Comparison of ENCODE assay signal across 18 mouse cellular contexts in the genomic region with DNA sequence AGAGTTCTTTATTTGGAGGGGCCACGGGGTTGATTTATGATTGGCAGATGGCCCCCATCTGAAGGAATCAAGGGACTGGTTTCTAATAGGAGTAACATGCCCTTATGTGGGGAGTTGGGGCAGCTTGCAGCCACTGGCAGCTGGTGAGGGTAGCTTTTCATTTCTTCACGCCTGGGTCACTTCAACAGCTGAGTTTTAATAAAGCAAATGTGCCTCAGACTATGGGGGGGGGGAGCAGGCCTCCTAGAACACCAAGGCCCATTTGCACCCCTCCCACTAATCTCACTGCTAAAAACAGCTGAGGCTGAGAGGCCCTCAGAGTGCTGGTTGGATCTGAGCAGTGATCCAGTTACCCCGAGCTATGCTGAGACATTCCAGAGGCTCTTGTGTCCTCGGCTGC. TPM values are rescaled to one million over a fixed set of nuclear protein-coding genes. Genes with fewer than 3 reads are reported as not detected.
DNase-seq lines count a peak whose midpoint lies in the region; ATAC-seq and TF ChIP-seq lines count a peak whose summit lies in the region.
"Had no signal": no experiment of that assay in that cellular context is flagged by ENCODE, and none has a peak within 500 bp of the region (broad histone marks: within the 10 kb centered on the region; RNA-seq: fewer than 3 reads in every experiment).

No protein-coding gene starts in this region.

- H3K4me2 ChIP-seq in embryonic facial prominence, embryonic 11.5 days (ENCODE audit: low read depth, low read length) = no peak overlapping the region
- no peak overlapping the region for H3K4me2 ChIP-seq in heart, embryonic 16.5 days (ENCODE audit: low read depth, low read length)
- H3K4me2 ChIP-seq in limb, embryonic 13.5 days (replicated peaks) = no peak overlapping the region
- H3K4me2 ChIP-seq: hindbrain, embryonic 14.5 days; liver, embryonic 15.5 days; stomach, embryonic 15.5 days had no signal

- no peaks in the 10 kb centered on the region for H3K9me3 ChIP-seq in embryonic facial prominence, embryonic 11.5 days (replicated peaks; ENCODE audit: control insufficient read depth, low read length)
- H3K9me3 ChIP-seq in embryonic facial prominence, embryonic 10.5 days = no peaks in the 10 kb centered on the region
- H3K9me3 ChIP-seq in heart, embryonic 16.5 days (replicated peaks; ENCODE audit: control insufficient read depth, low read length) = no peaks in the 10 kb centered on the region
- no peaks in the 10 kb centered on the region for H3K9me3 ChIP-seq in limb, embryonic 13.5 days
- H3K9me3 ChIP-seq: liver, embryonic 15.5 days; stomach, embryonic 15.5 days had no signal

- H3K36me3 ChIP-seq in embryonic facial prominence, embryonic 11.5 days (replicated peaks; ENCODE audit: control insufficient read depth, insufficient read depth, low read depth, low read length) = no peaks in the 10 kb centered on the region
- H3K36me3 ChIP-seq in embryonic facial prominence, embryonic 10.5 days (replicated peaks) = no peaks in the 10 kb centered on the region
- no peaks in the 10 kb centered on the region for H3K36me3 ChIP-seq in heart, embryonic 16.5 days (ENCODE audit: control insufficient read depth, insufficient read depth)
- no peaks in the 10 kb centered on the region for H3K36me3 ChIP-seq in limb, embryonic 13.5 days
- H3K36me3 ChIP-seq: liver, embryonic 15.5 days; stomach, embryonic 15.5 days had no signal

- H3K27me3 ChIP-seq in embryonic facial prominence, embryonic 11.5 days (ENCODE audit: control insufficient read depth, insufficient read depth, low read length) = no peaks in the 10 kb centered on the region
- H3K27me3 ChIP-seq in embryonic facial prominence, embryonic 10.5 days (replicated peaks; ENCODE audit: low read depth, poor library complexity, severe bottlenecking) = no peaks in the 10 kb centered on the region
- no peaks in the 10 kb centered on the region for H3K27me3 ChIP-seq in heart, embryonic 16.5 days (ENCODE audit: control insufficient read depth, insufficient read depth, low read length)
- H3K27me3 ChIP-seq in Patski = peaks cover 36% of the 10 kb centered on the region
- no peaks in the 10 kb centered on the region for H3K27me3 ChIP-seq in limb, embryonic 13.5 days
- H3K27me3 ChIP-seq: liver, embryonic 15.5 days; stomach, embryonic 15.5 days had no signal

- POLR2A ChIA-PET in Patski (lab: Charles Lee) = no interaction called here

- TF ChIP-seq CTCF in Patski (IDR thresholded peaks at IDR 0.05) = no peak

- H3K27ac ChIP-seq in embryonic facial prominence, embryonic 11.5 days (replicated peaks; ENCODE audit: low read depth, low read length) = no peak overlapping the region
- H3K27ac ChIP-seq in embryonic facial prominence, embryonic 10.5 days (replicated peaks) = no peak overlapping the region
- peak overlapping the region; percentile 0; the same call in 1 of the 2 replicates for H3K27ac ChIP-seq in heart, embryonic 16.5 days (ENCODE audit: low read length)
- no peak overlapping the region for H3K27ac ChIP-seq in limb, embryonic 13.5 days
- H3K27ac ChIP-seq: hindbrain, embryonic 14.5 days; liver, embryonic 15.5 days; stomach, embryonic 15.5 days had no signal

- H3K4me1 ChIP-seq in embryonic facial prominence, embryonic 11.5 days (ENCODE audit: control insufficient read depth, insufficient read depth, low read length) = no peaks in the 10 kb centered on the region
- 0 out of 2 replicates have a peak, but pooled peaks cover 3% of the 10 kb centered on the region for H3K4me1 ChIP-seq in embryonic facial prominence, embryonic 10.5 days
- H3K4me1 ChIP-seq in heart, embryonic 16.5 days (ENCODE audit: control insufficient read depth, insufficient read depth, low read length) = peaks cover 8% of the 10 kb centered on the region; the same call in 1 of the 2 replicates
- H3K4me1 ChIP-seq in limb, embryonic 13.5 days = peaks cover 6% of the 10 kb centered on the region; the same call in 1 of the 2 replicates
- H3K4me1 ChIP-seq: liver, embryonic 15.5 days; stomach, embryonic 15.5 days had no signal

- WGBS in embryonic facial prominence, embryonic 11.5 days = 53% methylated on average over 4 of the region's 4 CpGs
- WGBS in embryonic facial prominence, embryonic 10.5 days = 63% methylated on average over 4 of the region's 4 CpGs
- WGBS in heart, embryonic 16.5 days = 39% methylated on average over 4 of the region's 4 CpGs
- 38% methylated on average over 4 of the region's 4 CpGs for WGBS in limb, embryonic 13.5 days

- DNase-seq in embryonic facial prominence, embryonic 11.5 days (ENCODE audit: low spot score) = no peak
- DNase-seq in embryonic facial prominence, embryonic 10.5 days (ENCODE audit: low spot score) = no peak
- no peak for DNase-seq in heart, adult 18-20 months
- no peak for DNase-seq in Patski (ENCODE audit: low read depth, low spot score)
- DNase-seq in lung, postnatal 25 days (ENCODE audit: low spot score) = no peak
- DNase-seq in cerebellum, adult 9-11 months = no peak
- DNase-seq: adrenal gland, postnatal 14 days; cerebellum, adult 9-10 months; embryo, embryonic 11 days; kidney, postnatal 14 days; lung, postnatal 10 days had no signal

- in situ Hi-C loops in Patski (cut with MboI; ENCODE audit: low pct_unique_long_range_greater_than_20kb) = no loop called here

- H3K9ac ChIP-seq in embryonic facial prominence, embryonic 11.5 days (replicated peaks; ENCODE audit: low read length) = no peak overlapping the region
- H3K9ac ChIP-seq in heart, embryonic 16.5 days (ENCODE audit: low read length) = peak overlapping the region; percentile 13; the same call in 1 of the 2 replicates
- H3K9ac ChIP-seq in limb, embryonic 13.5 days = no peak overlapping the region
- H3K9ac ChIP-seq: hindbrain, embryonic 14.5 days; liver, embryonic 15.5 days; stomach, embryonic 15.5 days had no signal

- CTCF ChIA-PET in Patski (lab: Charles Lee) = no interaction called here

- no peak overlapping the region for H3K4me3 ChIP-seq in embryonic facial prominence, embryonic 11.5 days (ENCODE audit: low read depth, low read length)
- H3K4me3 ChIP-seq in embryonic facial prominence, embryonic 10.5 days = no peak overlapping the region
- H3K4me3 ChIP-seq in heart, embryonic 16.5 days (ENCODE audit: low read length) = no peak overlapping the region
- H3K4me3 ChIP-seq in limb, embryonic 13.5 days = no peak overlapping the region
- H3K4me3 ChIP-seq: liver, embryonic 15.5 days; stomach, embryonic 15.5 days had no signal

- ATAC-seq in embryonic facial prominence, embryonic 11.5 days (replicated peaks; ENCODE audit: insufficient number of reproducible peaks, low FRiP score, low TSS enrichment, low read depth) = peak; percentile 80; the same call in 1 of the 2 replicates
- ATAC-seq in heart, embryonic 16.5 days (replicated peaks; ENCODE audit: extremely low read depth, insufficient read depth, low FRiP score) = 0 out of 2 replicates have a peak, but pooled peaks have one; percentile 18
- ATAC-seq in Patski = peak; percentile 37
- peak; percentile 75 for ATAC-seq in limb, embryonic 13.5 days (ENCODE audit: low FRiP score, low read depth)
- ATAC-seq: intestine, postnatal 0 days had no signal

RNA-seq across cellular contexts. Expression of a gene that starts 27.6 kb away (rescaled TPM):
- polyA plus RNA-seq in embryonic facial prominence, embryonic 11.5 days (2014; fragmentation: Nextera tagmentation; extraction: Ambion mirVana) = 3.2 and 6.5 TPM in 2 replicates
- 0.21 and 0.30 TPM in 2 replicates for polyA plus RNA-seq in embryonic facial prominence, embryonic 10.5 days (2016; fragmentation: Nextera tagmentation; extraction: Ambion mirVana)
- polyA plus RNA-seq in heart, embryonic 16.5 days (2015; fragmentation: Nextera tagmentation; extraction: Ambion mirVana) = 1.5 and 4.5 TPM in 2 replicates
- under 1 TPM in 1 of 2 experiments, not detected in 1; 0.08 TPM for total RNA-seq in heart, adult 18-20 months (2021)
- 0.01 TPM for polyA plus RNA-seq in Patski (2021)
- 85.0 and 101 TPM in 2 replicates for polyA plus RNA-seq in limb, embryonic 13.5 days (2015; fragmentation: Nextera tagmentation; extraction: Ambion mirVana)
- total RNA-seq: megakaryocyte-erythroid progenitor cell, adult 5-6 weeks had no signal

RNA-seq across cellular contexts. Expression of a gene that starts 53.2 kb away (rescaled TPM):
- polyA plus RNA-seq in embryonic facial prominence, embryonic 11.5 days (2014; fragmentation: Nextera tagmentation; extraction: Ambion mirVana) = 20.6 and 21.9 TPM in 2 replicates
- 23.7 and 26.4 TPM in 2 replicates for polyA plus RNA-seq in embryonic facial prominence, embryonic 10.5 days (2016; fragmentation: Nextera tagmentation; extraction: Ambion mirVana)
- polyA plus RNA-seq in heart, embryonic 16.5 days (2015; fragmentation: Nextera tagmentation; extraction: Ambion mirVana) = 18.6 and 18.8 TPM in 2 replicates
- 10 to 100 TPM; 21.5 to 22.6 TPM for total RNA-seq in heart, adult 18-20 months (2021)
- 16.2 TPM for polyA plus RNA-seq in Patski (2021)
- 20.0 and 21.3 TPM in 2 replicates for polyA plus RNA-seq in limb, embryonic 13.5 days (2015; fragmentation: Nextera tagmentation; extraction: Ambion mirVana)

RNA-seq across cellular contexts. Expression of a gene that starts 53.3 kb away (rescaled TPM):
- 37.0 and 39.5 TPM in 2 replicates for polyA plus RNA-seq in embryonic facial prominence, embryonic 11.5 days (2014; fragmentation: Nextera tagmentation; extraction: Ambion mirVana)
- 30.4 and 32.6 TPM in 2 replicates for polyA plus RNA-seq in embryonic facial prominence, embryonic 10.5 days (2016; fragmentation: Nextera tagmentation; extraction: Ambion mirVana)
- polyA plus RNA-seq in heart, embryonic 16.5 days (2015; fragmentation: Nextera tagmentation; extraction: Ambion mirVana) = 19.9 and 22.8 TPM in 2 replicates
- 10 to 100 TPM; 12.0 to 12.4 TPM for total RNA-seq in heart, adult 18-20 months (2021)
- 27.9 TPM for polyA plus RNA-seq in Patski (2021)
- 34.8 and 36.5 TPM in 2 replicates for polyA plus RNA-seq in limb, embryonic 13.5 days (2015; fragmentation: Nextera tagmentation; extraction: Ambion mirVana)

Comparison
In these comparisons a context has a peak if more than half of its experiments do, and no peak if none do; other contexts are left out.
1. ATAC-seq: peak in every context shown above with its lines; median percentile 80 in embryonic facial prominence, embryonic 11.5 days; 75 in limb, embryonic 13.5 days; 37 in Patski; 18 in heart, embryonic 16.5 days.
2. RNA of a gene that starts 27.6 kb away (polyA plus RNA-seq): 85.0 to 101 TPM in limb, embryonic 13.5 days; 3.2 to 6.5 TPM in embryonic facial prominence, embryonic 11.5 days, 1.5 to 4.5 TPM in heart, embryonic 16.5 days, 0.21 to 0.30 TPM in embryonic facial prominence, embryonic 10.5 days and 0.01 TPM in Patski (single experiment); every median in the first group is over 10 times any median in the second.